Mouse (Mus musculus): Measurements from ENCODE around the gene Ddx23. TPM values are rescaled to one million over a fixed set of nuclear protein-coding genes. Genes with fewer than 3 reads are reported as not detected.
A peak's percentile ranks its signal among the peaks of the same experiment; 100 is the strongest.

Gene Ddx23
- polyA plus RNA-seq (2015; fragmentation: Nextera tagmentation; extraction: Ambion mirVana), result 21.6 and 24.0 TPM in 2 replicates

- peak within 1 kb of the TSS; percentile 82 for H3K4me2 ChIP-seq (ENCODE audit: low read depth, low read length)
- H3K27me3 ChIP-seq (ENCODE audit: control insufficient read depth, insufficient read depth, low read depth, low read length), result no peaks in the 10 kb centered on the region
- peak within 1 kb of the TSS; percentile 79 for H3K27ac ChIP-seq (ENCODE audit: low read length)
- H3K9ac ChIP-seq (ENCODE audit: low read length), result peak within 1 kb of the TSS; percentile 97
- H3K4me1 ChIP-seq (replicated peaks; ENCODE audit: control insufficient read depth, insufficient read depth, low read length), result peaks cover 8% of the 10 kb centered on the region
- H3K4me3 ChIP-seq (ENCODE audit: low read length), result peak within 1 kb of the TSS; percentile 90
- peak; percentile 98 for ATAC-seq (ENCODE audit: low read depth)
- H3K9me3 ChIP-seq (ENCODE audit: control insufficient read depth, low read length), result no peaks in the 10 kb centered on the region
- 3% methylated on average over 47 of the region's 48 CpGs for WGBS
- peaks cover 14% of the 10 kb centered on the region for H3K36me3 ChIP-seq (ENCODE audit: control insufficient read depth, insufficient read depth, low read length)
These were observed at the start of gene Ddx23 for GRCm38 (mm10) chr15:98662567-98663545. TSS of gene Ddx23 (minus strand) at chr15:98662894.

GRCm38 (mm10) chr15:98710442-98710841 lies 47.7 kb upstream of the Ddx23 start:
- no peak for ATAC-seq (ENCODE audit: low read depth)
- no peak overlapping the region for H3K27ac ChIP-seq (ENCODE audit: low read length)
- H3K27me3 ChIP-seq (ENCODE audit: control insufficient read depth, insufficient read depth, low read depth, low read length), result peaks cover 2% of the 10 kb centered on the region; the same call in 1 of the 2 replicates
- H3K36me3 ChIP-seq (ENCODE audit: control insufficient read depth, insufficient read depth, low read length), result no peaks in the 10 kb centered on the region
- H3K9me3 ChIP-seq (ENCODE audit: control insufficient read depth, low read length), result no peaks in the 10 kb centered on the region
- WGBS, result 12% methylated on average over 9 of the region's 9 CpGs
- no peak overlapping the region for H3K4me3 ChIP-seq (ENCODE audit: low read length)
- no peaks in the 10 kb centered on the region; the same call in 1 of the 2 replicates for H3K4me1 ChIP-seq (replicated peaks; ENCODE audit: control insufficient read depth, insufficient read depth, low read length)
- no peak overlapping the region for H3K9ac ChIP-seq (ENCODE audit: low read length)
- H3K4me2 ChIP-seq (ENCODE audit: low read depth, low read length), result no peak overlapping the region

- H3K27me3 ChIP-seq (ENCODE audit: control insufficient read depth, insufficient read depth, low read depth, low read length), result peaks cover 10% of the 10 kb centered on the region
- H3K36me3 ChIP-seq (ENCODE audit: control insufficient read depth, insufficient read depth, low read length), result no peaks in the 10 kb centered on the region
- peak within 1 kb of the TSS; percentile 48; the same call in 1 of the 2 replicates for H3K9ac ChIP-seq (ENCODE audit: low read length)
- H3K4me3 ChIP-seq (ENCODE audit: low read length), result peak within 1 kb of the TSS; percentile 50
- no peaks in the 10 kb centered on the region for H3K9me3 ChIP-seq (ENCODE audit: control insufficient read depth, low read length)
- no peaks in the 10 kb centered on the region; the same call in 1 of the 2 replicates for H3K4me1 ChIP-seq (replicated peaks; ENCODE audit: control insufficient read depth, insufficient read depth, low read length)
- 15% methylated on average over 16 of the region's 16 CpGs for WGBS
- H3K27ac ChIP-seq (ENCODE audit: low read length), result no peak within 1 kb of the TSS
- peak; percentile 85 for ATAC-seq (ENCODE audit: low read depth)
- peak within 1 kb of the TSS; percentile 64 for H3K4me2 ChIP-seq (ENCODE audit: low read depth, low read length)
These were observed 45.2 kb upstream of the Ddx23 start, which contains the start of gene Ccdc65 for GRCm38 (mm10) chr15:98707766-98708372. TSS of gene Ccdc65 (plus strand) at chr15:98708207.

- Histone ChIP-seq H3K9me3 (ENCODE audit: control insufficient read depth, low read length) (no peaks in the 10 kb centered on the region), H3K27me3 (ENCODE audit: control insufficient read depth, insufficient read depth, low read depth, low read length) (peaks cover 35% of the 10 kb centered on the region), H3K4me1 (replicated peaks; ENCODE audit: control insufficient read depth, insufficient read depth, low read length) (peaks cover 4% of the 10 kb centered on the region), H3K9ac (ENCODE audit: low read length) (no peak overlapping the region), H3K4me2 (ENCODE audit: low read depth, low read length) (no peak overlapping the region), H3K27ac (ENCODE audit: low read length) (no peak overlapping the region), H3K36me3 (ENCODE audit: control insufficient read depth, insufficient read depth, low read length) (no peaks in the 10 kb centered on the region), H3K4me3 (ENCODE audit: low read length) (no peak overlapping the region)
- WGBS, result 53% methylated on average over 9 of the region's 9 CpGs
- no peak for ATAC-seq (ENCODE audit: low read depth)
These were observed 41.6 kb upstream of the Ddx23 start for GRCm38 (mm10) chr15:98704312-98704711.

- Histone ChIP-seq H3K9ac (ENCODE audit: low read length) (no peak overlapping the region; the same call in 1 of the 2 replicates), H3K36me3 (ENCODE audit: control insufficient read depth, insufficient read depth, low read length) (no peaks in the 10 kb centered on the region), H3K9me3 (ENCODE audit: control insufficient read depth, low read length) (no peaks in the 10 kb centered on the region), H3K4me3 (ENCODE audit: low read length) (peak overlapping the region; percentile 36), H3K27ac (ENCODE audit: low read length) (no peak overlapping the region), H3K27me3 (ENCODE audit: control insufficient read depth, insufficient read depth, low read depth, low read length) (peaks cover 31% of the 10 kb centered on the region), H3K4me1 (replicated peaks; ENCODE audit: control insufficient read depth, insufficient read depth, low read length) (peaks cover 4% of the 10 kb centered on the region), H3K4me2 (ENCODE audit: low read depth, low read length) (peak overlapping the region; percentile 58)
- peak; percentile 89 for ATAC-seq (ENCODE audit: low read depth)
- WGBS, result 4% methylated on average over 40 of the region's 40 CpGs
These were observed 36.8 kb upstream of the Ddx23 start for GRCm38 (mm10) chr15:98699190-98700105.

GRCm38 (mm10) chr15:98696216-98696615 lies 33.5 kb upstream of the Ddx23 start:
- H3K4me1 ChIP-seq (replicated peaks; ENCODE audit: control insufficient read depth, insufficient read depth, low read length), result peaks cover 14% of the 10 kb centered on the region
- H3K9ac ChIP-seq (ENCODE audit: low read length), result no peak overlapping the region
- no peaks in the 10 kb centered on the region for H3K36me3 ChIP-seq (ENCODE audit: control insufficient read depth, insufficient read depth, low read length)
- no peak overlapping the region for H3K27ac ChIP-seq (ENCODE audit: low read length)
- WGBS, result 49% methylated on average over 8 of the region's 8 CpGs
- peaks cover 16% of the 10 kb centered on the region for H3K27me3 ChIP-seq (ENCODE audit: control insufficient read depth, insufficient read depth, low read depth, low read length)
- ATAC-seq (ENCODE audit: low read depth), result no peak
- H3K4me3 ChIP-seq (ENCODE audit: low read length), result no peak overlapping the region
- H3K4me2 ChIP-seq (ENCODE audit: low read depth, low read length), result no peak overlapping the region
- H3K9me3 ChIP-seq (ENCODE audit: control insufficient read depth, low read length), result no peaks in the 10 kb centered on the region

- Histone ChIP-seq H3K27ac (ENCODE audit: low read length) (no peak overlapping the region), H3K4me1 (replicated peaks; ENCODE audit: control insufficient read depth, insufficient read depth, low read length) (peaks cover 14% of the 10 kb centered on the region), H3K4me2 (ENCODE audit: low read depth, low read length) (no peak overlapping the region), H3K27me3 (ENCODE audit: control insufficient read depth, insufficient read depth, low read depth, low read length) (peaks cover 12% of the 10 kb centered on the region), H3K36me3 (ENCODE audit: control insufficient read depth, insufficient read depth, low read length) (no peaks in the 10 kb centered on the region), H3K9me3 (ENCODE audit: control insufficient read depth, low read length) (no peaks in the 10 kb centered on the region), H3K4me3 (ENCODE audit: low read length) (no peak overlapping the region), H3K9ac (ENCODE audit: low read length) (no peak overlapping the region)
- ATAC-seq (ENCODE audit: low read depth), result no peak
- WGBS, result 39% methylated on average over 9 of the region's 9 CpGs
These were observed 33.0 kb upstream of the Ddx23 start for GRCm38 (mm10) chr15:98695726-98696125.

- Histone ChIP-seq H3K27ac (ENCODE audit: low read length) (no peak overlapping the region), H3K27me3 (ENCODE audit: control insufficient read depth, insufficient read depth, low read depth, low read length) (no peaks in the 10 kb centered on the region), H3K36me3 (ENCODE audit: control insufficient read depth, insufficient read depth, low read length) (no peaks in the 10 kb centered on the region), H3K9ac (ENCODE audit: low read length) (no peak overlapping the region), H3K4me3 (ENCODE audit: low read length) (no peak overlapping the region), H3K4me2 (ENCODE audit: low read depth, low read length) (no peak overlapping the region), H3K4me1 (replicated peaks; ENCODE audit: control insufficient read depth, insufficient read depth, low read length) (peaks cover 10% of the 10 kb centered on the region), H3K9me3 (ENCODE audit: control insufficient read depth, low read length) (no peaks in the 10 kb centered on the region)
- peak; percentile 74 for ATAC-seq (ENCODE audit: low read depth)
- 12% methylated on average over 11 of the region's 11 CpGs for WGBS
These were observed 29.5 kb upstream of the Ddx23 start for GRCm38 (mm10) chr15:98692171-98692715.
